Comparison of ENCODE assay signal across 14 mouse cellular contexts in genomic region chr11:57911698-57912283, GRCm38 (mm10).
DNase-seq lines count a peak whose midpoint lies in the region; ATAC-seq lines count a peak whose summit lies in the region.
"Had no signal": no experiment of that assay in that cellular context is flagged by ENCODE, and none has a peak within 500 bp of the region (broad histone marks: within the 10 kb centered on the region; RNA-seq: fewer than 3 reads in every experiment).

No protein-coding gene starts in this region.

- no peaks in the 10 kb centered on the region for H3K36me3 ChIP-seq in megakaryocyte, embryonic 14.5 days (replicated peaks; ENCODE audit: low read length)
- no peaks in the 10 kb centered on the region for H3K36me3 ChIP-seq in neural tube, embryonic 15.5 days
- H3K36me3 ChIP-seq: forebrain, embryonic 12.5 days had no signal

- H3K4me1 ChIP-seq in megakaryocyte, embryonic 14.5 days, result peaks cover 54% of the 10 kb centered on the region
- no peaks in the 10 kb centered on the region for H3K4me1 ChIP-seq in neural tube, embryonic 15.5 days
- H3K4me1 ChIP-seq: forebrain, embryonic 12.5 days had no signal

- no peak overlapping the region for H3K9ac ChIP-seq in neural tube, embryonic 15.5 days (replicated peaks)
- H3K9ac ChIP-seq: forebrain, embryonic 12.5 days had no signal

- no peak for ATAC-seq in neural tube, embryonic 15.5 days (ENCODE audit: low FRiP score)
- ATAC-seq: inflammation-experienced regulatory T-cells, adult 6 months had no signal

- H3K9me3 ChIP-seq in megakaryocyte, embryonic 14.5 days, result no peaks in the 10 kb centered on the region
- H3K9me3 ChIP-seq in neural tube, embryonic 15.5 days (replicated peaks), result no peaks in the 10 kb centered on the region
- H3K9me3 ChIP-seq: forebrain, embryonic 12.5 days had no signal

- WGBS in neural tube, embryonic 15.5 days, result 53% methylated on average over 10 of the region's 10 CpGs

- H3K27me3 ChIP-seq in megakaryocyte, embryonic 14.5 days (replicated peaks), result peaks cover 38% of the 10 kb centered on the region
- no peaks in the 10 kb centered on the region for H3K27me3 ChIP-seq in neural tube, embryonic 15.5 days (replicated peaks)
- H3K27me3 ChIP-seq: forebrain, embryonic 12.5 days had no signal

- no peak overlapping the region for H3K27ac ChIP-seq in neural tube, embryonic 15.5 days (replicated peaks)
- H3K27ac ChIP-seq: forebrain, embryonic 12.5 days had no signal

- peak overlapping the region; percentile 81 for H3K4me3 ChIP-seq in megakaryocyte, embryonic 14.5 days (replicated peaks)
- H3K4me3 ChIP-seq in neural tube, embryonic 15.5 days (replicated peaks), result no peak overlapping the region
- H3K4me3 ChIP-seq: forebrain, embryonic 12.5 days had no signal

- no peak overlapping the region for H3K4me2 ChIP-seq in neural tube, embryonic 15.5 days
- H3K4me2 ChIP-seq: forebrain, embryonic 12.5 days; midbrain, embryonic 11.5 days had no signal

- peak; percentile 96 for DNase-seq in 3T3-L1 (ENCODE audit: low read depth, low spot score)
- peak; percentile 17 for DNase-seq in CD4-positive helper T cell, adult 2 months (ENCODE audit: low read depth, low spot score)
- DNase-seq in adrenal gland, postnatal 10 days, result peak; percentile 30
- no peak for DNase-seq in cerebellum, postnatal 14 days
- no peak for DNase-seq in kidney, adult 18-20 months
- DNase-seq in yolk sac, embryonic 10.5 days (ENCODE audit: low spot score), result no peak
- DNase-seq: cerebellum, adult 11 months; gastrocnemius, postnatal 10 days; lung, adult 2 months had no signal

Comparison
In these comparisons a context has a peak if more than half of its experiments do, and no peak if none do; other contexts are left out.
1. DNase-seq: peak in 3T3-L1 (single experiment), CD4-positive helper T cell, adult 2 months (single experiment) and adrenal gland, postnatal 10 days (single experiment); none in cerebellum, postnatal 14 days (0 of 2), kidney, adult 18-20 months (single experiment) and yolk sac, embryonic 10.5 days (single experiment).